Mouse (Mus musculus) v-Abl transformed pro-B cells (cell line): ENCODE measurements at regions not wholly inside any gene's neighbourhood (a gene's known extent, or its start where the extent isn't known, plus 50 kb on each side); places are given as distances from the start of the nearest gene placed in this dataset.

Experiments
- in situ Hi-C, 2 experiments: fragments of 400-800 bp; cut with MboI; formaldehyde crosslinking; loops; one replicate each; pipeline ENCODE4 v1.15.1; 2025; ENCODE audit not compliant: unreplicated experiment in 2 of 2

- in situ Hi-C loops: no loop called here
Measured at GRCm38 (mm10) chr1:10942979-10943378, 470.9 kb upstream of the A830018L16Rik start.
